ENCODE assay signal across 1 mouse cellular context in genomic region chr19:47026513-47026912, GRCm38 (mm10).
TF ChIP-seq lines count a peak whose summit lies in the region.

No protein-coding gene starts in this region.

TF ChIP-seq in ES-E14, 5 proteins besides CTCF, POLR2A, EP300 and RAD21:
- TF ChIP-seq ZNF384 (IDR thresholded peaks at IDR 0.05; ENCODE audit: low read depth, low read length), result peak; percentile 83
- TF ChIP-seq ZC3H11A (IDR thresholded peaks at IDR 0.05; ENCODE audit: borderline replicate concordance, low read depth, low read length), result no peak
- TF ChIP-seq MAFK (IDR thresholded peaks at IDR 0.05; ENCODE audit: insufficient read depth, low read depth, low read length), result no peak
- no peak for TF ChIP-seq CHD2 (IDR thresholded peaks at IDR 0.05; ENCODE audit: low read depth, low read length)
- TF ChIP-seq HCFC1 (IDR thresholded peaks at IDR 0.05; ENCODE audit: borderline replicate concordance, insufficient read depth, low read length), result no peak
